ENCODE assay signal across 14 mouse cellular contexts in the genomic region with DNA sequence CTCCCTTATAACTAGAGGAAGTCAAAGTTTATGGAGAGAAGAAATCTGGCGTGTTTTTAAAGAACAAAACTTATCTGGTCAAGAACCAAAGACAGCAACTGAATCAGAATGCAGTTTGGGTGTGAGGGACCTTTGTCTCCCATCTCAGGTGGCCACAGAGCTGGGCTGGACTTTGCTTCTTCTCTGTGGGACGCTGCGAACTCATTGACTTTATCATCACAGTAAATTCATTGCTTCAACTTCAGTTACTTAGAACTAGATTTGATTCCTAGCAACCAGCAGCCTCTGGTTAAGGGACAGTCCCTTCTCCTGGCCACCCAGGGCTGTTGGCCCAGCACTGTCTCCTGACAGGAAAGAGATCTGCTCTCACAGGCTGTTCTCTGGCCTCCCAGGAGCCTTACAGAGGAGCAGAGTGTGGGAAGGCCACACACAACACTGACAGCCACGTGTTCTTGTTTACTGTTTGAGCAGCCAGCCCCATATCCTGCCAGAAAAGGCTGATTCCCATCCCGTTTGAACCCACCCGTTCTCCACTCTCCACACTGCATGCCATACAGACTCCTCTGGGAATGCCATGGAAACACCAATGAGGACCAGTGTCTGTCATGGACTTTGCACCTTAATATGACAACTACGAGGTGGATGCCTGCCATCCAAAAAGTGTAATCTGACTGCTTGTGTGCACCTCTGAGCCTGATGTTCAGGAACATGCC. TPM values are rescaled to one million over a fixed set of nuclear protein-coding genes. Genes with fewer than 3 reads are reported as not detected.
A peak's percentile ranks its signal among the peaks of the same experiment; 100 is the strongest.
DNase-seq lines count a peak whose midpoint lies in the region; ATAC-seq lines count a peak whose summit lies in the region.
"Had no signal": no experiment of that assay in that cellular context is flagged by ENCODE, and none has a peak within 500 bp of the region (broad histone marks: within the 10 kb centered on the region; RNA-seq: fewer than 3 reads in every experiment).

No protein-coding gene starts in this region.

- no peaks in the 10 kb centered on the region for H3K36me3 ChIP-seq in heart, embryonic 12.5 days
- no peaks in the 10 kb centered on the region for H3K36me3 ChIP-seq in kidney, embryonic 14.5 days (ENCODE audit: control insufficient read depth, insufficient read depth, low read length)
- H3K36me3 ChIP-seq: limb, embryonic 15.5 days had no signal

- no peak overlapping the region for H3K4me2 ChIP-seq in heart, embryonic 12.5 days
- no peak overlapping the region for H3K4me2 ChIP-seq in kidney, embryonic 14.5 days (replicated peaks; ENCODE audit: low read depth, low read length)
- H3K4me2 ChIP-seq: limb, embryonic 15.5 days had no signal

- H3K27me3 ChIP-seq in heart, embryonic 12.5 days (replicated peaks) = no peaks in the 10 kb centered on the region
- no peaks in the 10 kb centered on the region for H3K27me3 ChIP-seq in kidney, embryonic 14.5 days (ENCODE audit: control insufficient read depth, insufficient read depth, low read length)
- H3K27me3 ChIP-seq: limb, embryonic 15.5 days had no signal

- no peaks in the 10 kb centered on the region for H3K4me1 ChIP-seq in heart, embryonic 12.5 days (replicated peaks)
- H3K4me1 ChIP-seq in kidney, embryonic 14.5 days (ENCODE audit: control insufficient read depth, insufficient read depth, low read length) = 0 out of 2 replicates have a peak, but pooled peaks cover 5% of the 10 kb centered on the region
- H3K4me1 ChIP-seq: limb, embryonic 15.5 days had no signal

- no peak overlapping the region for H3K9ac ChIP-seq in heart, embryonic 12.5 days
- no peak overlapping the region for H3K9ac ChIP-seq in kidney, embryonic 14.5 days (ENCODE audit: low read depth, low read length)
- H3K9ac ChIP-seq: limb, embryonic 15.5 days had no signal

- ATAC-seq in heart, embryonic 12.5 days (ENCODE audit: insufficient number of reproducible peaks, low FRiP score) = no peak
- ATAC-seq in kidney, embryonic 14.5 days (ENCODE audit: low FRiP score, low TSS enrichment) = no peak
- no peak for ATAC-seq in megakaryocyte-erythroid progenitor cell, adult 5-6 weeks (replicated peaks; ENCODE audit: low FRiP score, low TSS enrichment, poor library complexity, severe bottlenecking)

- DNase-seq in heart, adult 11 months = peak; percentile 97
- peak; percentile 26 to 29 for DNase-seq in kidney, postnatal 4 days
- DNase-seq in testis, postnatal 14 days (ENCODE audit: low spot score) = peak; percentile 21
- no peak for DNase-seq in testis, postnatal 10 days (ENCODE audit: low spot score)
- no peak for DNase-seq in gastrocnemius, postnatal 25 days
- DNase-seq: adrenal gland, adult 2 months; gastrocnemius, postnatal 10 days; kidney, adult 18-20 months; right cerebral cortex, postnatal 25 days; thymus, adult 18-20 months had no signal

- 56% methylated on average over 7 of the region's 7 CpGs for WGBS in heart, embryonic 12.5 days
- 56% methylated on average over 7 of the region's 7 CpGs for WGBS in kidney, embryonic 14.5 days

- H3K9me3 ChIP-seq in heart, embryonic 12.5 days (replicated peaks) = no peaks in the 10 kb centered on the region
- no peaks in the 10 kb centered on the region for H3K9me3 ChIP-seq in kidney, embryonic 14.5 days (ENCODE audit: control insufficient read depth, low read length)
- H3K9me3 ChIP-seq: limb, embryonic 15.5 days had no signal

- no peak overlapping the region for H3K27ac ChIP-seq in heart, embryonic 12.5 days (ENCODE audit: poor library complexity, severe bottlenecking)
- H3K27ac ChIP-seq in kidney, embryonic 14.5 days (ENCODE audit: low read depth, low read length) = no peak overlapping the region
- H3K27ac ChIP-seq: limb, embryonic 15.5 days had no signal

- no peak overlapping the region for H3K4me3 ChIP-seq in heart, embryonic 12.5 days
- H3K4me3 ChIP-seq in kidney, embryonic 14.5 days (ENCODE audit: low read length) = no peak overlapping the region
- H3K4me3 ChIP-seq: limb, embryonic 15.5 days had no signal

RNA-seq across cellular contexts. Expression of gene Amigo2, which starts 25.1 kb away (rescaled TPM):
- 3.5 and 3.7 TPM in 2 replicates for polyA plus RNA-seq in heart, embryonic 12.5 days (2016; fragmentation: Nextera tagmentation; extraction: Ambion mirVana)
- polyA plus RNA-seq in kidney, embryonic 14.5 days (2014; fragmentation: Nextera tagmentation; extraction: Ambion mirVana) = 11.9 and 16.9 TPM in 2 replicates
- total RNA-seq in gastrocnemius, postnatal 25 days (2021) = 1 to 10 TPM; 1.5 to 3.2 TPM
- 11.7 and 15.0 TPM in 2 replicates for total RNA-seq in megakaryocyte-erythroid progenitor cell, adult 5-6 weeks (2014; fragmentation: Nextera tagmentation)
- 14.0 and 15.9 TPM in 2 replicates for total RNA-seq in megakaryocyte-erythroid progenitor cell, adult 5-6 weeks (2017)

RNA-seq across cellular contexts. Expression of gene Pced1b, which starts 25.2 kb away (rescaled TPM):
- polyA plus RNA-seq in heart, embryonic 12.5 days (2016; fragmentation: Nextera tagmentation; extraction: Ambion mirVana) = 2.4 and 3.1 TPM in 2 replicates
- polyA plus RNA-seq in kidney, embryonic 14.5 days (2014; fragmentation: Nextera tagmentation; extraction: Ambion mirVana) = 5.4 and 8.7 TPM in 2 replicates
- 1 to 10 TPM in 1 of 2 experiments, under 1 TPM in 1; 0.87 to 1.2 TPM for total RNA-seq in gastrocnemius, postnatal 25 days (2021)
- total RNA-seq in megakaryocyte-erythroid progenitor cell, adult 5-6 weeks (2014; fragmentation: Nextera tagmentation) = 28.5 and 38.6 TPM in 2 replicates
- total RNA-seq in megakaryocyte-erythroid progenitor cell, adult 5-6 weeks (2017) = 5.3 and 6.4 TPM in 2 replicates

Comparison
In these comparisons a context has a peak if more than half of its experiments do, and no peak if none do; other contexts are left out.
1. DNase-seq: peak in heart, adult 11 months (single experiment), kidney, postnatal 4 days (2 of 2) and testis, postnatal 14 days (single experiment); none in testis, postnatal 10 days (single experiment) and gastrocnemius, postnatal 25 days (single experiment).